Mouse (Mus musculus) stomach, postnatal 0 days (tissue): Measurements from ENCODE around the gene Zic2.

ENCODE experiments used
- CTCF ChIP-seq: IDR thresholded peaks from 2 replicates; pipeline ENCODE4 v1.5.1; 2016; ENCODE audit warnings: antibody characterized with exemption, low read depth, mild to moderate bottlenecking, moderate library complexity
- EP300 ChIP-seq: optimal IDR thresholded peaks from 2 replicates; pipeline ENCODE3; 2016; ENCODE audit warnings: antibody characterized with exemption

GRCm38 (mm10) chr14:122427204-122427560 lies 48.1 kb upstream of the Zic2 start:
- TF ChIP-seq CTCF (no peak), EP300 (no peak)
